In the genomic region with DNA sequence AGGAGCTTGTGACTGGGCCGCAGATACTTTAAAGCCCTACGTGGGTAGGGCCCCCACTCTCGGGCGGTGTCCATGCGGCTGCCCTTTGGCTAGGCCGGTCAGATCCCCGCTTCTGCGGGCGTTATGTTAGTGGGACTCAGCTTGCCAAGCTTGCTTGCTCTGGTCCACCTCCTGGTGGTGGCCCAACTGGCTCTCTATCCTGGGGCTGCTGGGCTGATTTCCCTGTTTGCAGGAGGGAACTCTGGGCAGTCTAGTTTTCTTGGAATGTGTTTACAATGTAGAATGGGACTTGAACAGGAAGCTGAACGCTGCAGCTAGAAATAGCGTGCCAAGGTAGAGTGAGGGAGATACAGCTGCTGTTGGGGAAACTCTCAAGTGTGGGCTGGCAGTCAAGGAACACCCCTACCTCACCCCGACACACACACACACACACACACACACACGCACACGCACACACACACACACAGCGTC, we compare ENCODE assay signal across 8 mouse cellular contexts. TPM values are rescaled to one million over a fixed set of nuclear protein-coding genes. Genes with fewer than 3 reads are reported as not detected.
A peak's percentile ranks its signal among the peaks of the same experiment; 100 is the strongest.
DNase-seq lines count a peak whose midpoint lies in the region; ATAC-seq and TF ChIP-seq lines count a peak whose summit lies in the region.

No protein-coding gene starts in this region.

- peak overlapping the region; percentile 23 for H3K27ac ChIP-seq in forebrain, embryonic 14.5 days (ENCODE audit: low read depth, low read length)
- peak overlapping the region; percentile 2; the same call in 1 of the 2 replicates for H3K27ac ChIP-seq in olfactory bulb, adult 2 months (ENCODE audit: insufficient read depth, low read depth, low read length)

- ATAC-seq in forebrain, embryonic 14.5 days = peak; percentile 51

- H3K36me3 ChIP-seq in forebrain, embryonic 14.5 days (ENCODE audit: control insufficient read depth, insufficient read depth, low read length) = no peaks in the 10 kb centered on the region

- no peaks in the 10 kb centered on the region for H3K27me3 ChIP-seq in forebrain, embryonic 14.5 days (replicated peaks; ENCODE audit: control insufficient read depth, insufficient read depth, low read length)

- peak overlapping the region; percentile 54 for H3K9ac ChIP-seq in forebrain, embryonic 14.5 days (ENCODE audit: low read length)

- H3K4me3 ChIP-seq in forebrain, embryonic 14.5 days (ENCODE audit: low read depth, low read length) = peak overlapping the region; percentile 58
- peak overlapping the region; percentile 61 for H3K4me3 ChIP-seq in lung, adult 2 months (replicated peaks; ENCODE audit: extremely low read depth, low read depth, low read length)
- H3K4me3 ChIP-seq in olfactory bulb, adult 2 months (ENCODE audit: insufficient read depth, low read depth, low read length) = peak overlapping the region; percentile 65

- peak; percentile 29; the same call in 1 of the 2 replicates for TF ChIP-seq CTCF in lung, adult 2 months (IDR thresholded peaks at IDR 0.05; ENCODE audit: insufficient read depth, low read length)
- TF ChIP-seq CTCF in olfactory bulb, adult 2 months (IDR thresholded peaks at IDR 0.05; ENCODE audit: insufficient read depth, low read depth, low read length) = no peak

- DNase-seq in urinary bladder, adult 18-20 months (ENCODE audit: low spot score in 2 of 2) = peak; percentile 28 to 37
- DNase-seq in urinary bladder, postnatal 10 days (ENCODE audit: low spot score) = no peak
- DNase-seq in forebrain, embryonic 14.5 days (ENCODE audit: low spot score) = peak; percentile 60
- DNase-seq in heart, postnatal 10 days = peak; percentile 73
- DNase-seq in kidney, postnatal 36 days = peak; percentile 52 to 64
- DNase-seq in lung, adult 2 months = no peak
- no peak for DNase-seq in natural killer cell, adult 2 months (ENCODE audit: low spot score in 2 of 2)

- 3% methylated on average over 15 of the region's 15 CpGs for WGBS in forebrain, embryonic 14.5 days
- WGBS in lung, adult 2 months = 4% methylated on average over 15 of the region's 15 CpGs
- WGBS in olfactory bulb, adult 2 months = 16% methylated on average over 15 of the region's 15 CpGs

- peak; percentile 51; the same call in 1 of the 2 replicates for TF ChIP-seq POLR2A in lung, adult 2 months (IDR thresholded peaks at IDR 0.05; ENCODE audit: borderline replicate concordance, extremely low read depth, low read depth, low read length)
- no peak for TF ChIP-seq POLR2A in olfactory bulb, adult 2 months (IDR thresholded peaks at IDR 0.05; ENCODE audit: insufficient read depth, low read depth, low read length)

- peak overlapping the region; percentile 73 for H3K4me2 ChIP-seq in forebrain, embryonic 14.5 days (ENCODE audit: low read length)

- H3K4me1 ChIP-seq in forebrain, embryonic 14.5 days (ENCODE audit: control insufficient read depth, insufficient read depth, low read length) = peaks cover 5% of the 10 kb centered on the region
- peaks cover 2% of the 10 kb centered on the region for H3K4me1 ChIP-seq in lung, adult 2 months (ENCODE audit: control insufficient read depth, insufficient read depth, low read length)
- H3K4me1 ChIP-seq in olfactory bulb, adult 2 months (ENCODE audit: control insufficient read depth, insufficient read depth, low read length) = peaks cover 14% of the 10 kb centered on the region

- intact Hi-C loops in heart, postnatal 10 days (cut with DNase I) = loop anchor here (5.0 kb wide), 1 partner anchor 760 kb away; a partner anchor contains a TSS

- no peaks in the 10 kb centered on the region for H3K9me3 ChIP-seq in forebrain, embryonic 14.5 days (replicated peaks; ENCODE audit: control insufficient read depth, low read length)

RNA-seq across cellular contexts. Expression of a gene that starts 1.1 kb away (rescaled TPM):
- polyA plus RNA-seq in forebrain, embryonic 14.5 days (2014; fragmentation: Nextera tagmentation; extraction: Ambion mirVana) = 10.3 and 10.5 TPM in 2 replicates
- total RNA-seq in heart, postnatal 10 days (2021) = 10 to 100 TPM; 11.4 to 12.2 TPM
- polyA plus RNA-seq in lung, adult 2 months (2012; rRNA removed) = 6.2 and 6.6 TPM in 2 replicates
- polyA plus RNA-seq in olfactory bulb, adult 2 months (2012; ENCODE audit: insufficient read depth, insufficient read length, low replicate concordance, missing spikeins) = not detected in 2 replicates

Comparison
In these comparisons a context has a peak if more than half of its experiments do, and no peak if none do; other contexts are left out.
1. DNase-seq: peak in urinary bladder, adult 18-20 months (2 of 2), forebrain, embryonic 14.5 days (single experiment), heart, postnatal 10 days (2 of 2) and kidney, postnatal 36 days (2 of 2); none in urinary bladder, postnatal 10 days (single experiment), lung, adult 2 months (single experiment) and natural killer cell, adult 2 months (0 of 2).
2. Peak in every context shown above with its lines, with median percentiles within 50 percentile points of each other: H3K4me3 ChIP-seq.